Mouse (Mus musculus): ENCODE results near the gene Cdt1. TPM values are rescaled to one million over a fixed set of nuclear protein-coding genes. Genes with fewer than 3 reads are reported as not detected.

The Cdt1 gene
- total RNA-seq, 1 experiment from 2014 or later = 29.8 TPM

DNA sequence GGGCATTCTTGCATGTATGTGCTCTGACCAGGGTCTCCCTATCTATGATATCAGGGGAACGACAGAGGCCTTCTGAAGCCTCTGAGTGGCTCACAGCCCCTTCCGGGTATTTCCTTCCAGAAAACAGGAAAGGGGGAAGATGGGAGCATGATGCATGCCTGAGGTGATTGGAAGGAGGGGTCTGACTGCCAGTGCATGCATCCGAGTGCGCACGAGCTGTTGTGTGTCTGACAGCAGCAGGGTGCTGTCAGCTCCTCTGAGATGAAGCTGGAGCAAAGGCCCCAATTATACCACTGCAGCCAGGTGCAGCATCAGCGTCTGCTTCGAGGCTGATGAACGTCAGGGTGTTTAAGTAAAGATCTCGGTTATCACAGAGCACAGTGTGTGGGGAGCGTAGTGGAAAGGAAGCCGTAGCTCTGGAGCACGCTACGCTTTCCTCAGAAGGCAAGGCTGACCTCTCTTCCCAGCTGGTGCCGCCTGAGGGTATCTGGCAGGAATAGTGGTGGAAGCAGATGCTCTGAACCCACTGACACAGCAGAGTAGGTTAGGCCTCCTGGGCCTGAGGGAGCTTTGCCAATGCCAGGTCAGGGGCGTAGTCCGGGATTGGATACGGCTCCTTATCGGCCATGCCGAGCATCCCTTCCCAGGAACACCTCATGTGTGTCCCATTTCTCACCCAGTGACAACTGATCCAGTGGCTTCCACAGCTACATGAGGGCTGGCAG, 26.1 kb downstream of the Cdt1 start:
- no peak for ATAC-seq (ENCODE audit: extremely low read depth, insufficient number of reproducible peaks, low FRiP score, poor library complexity, severe bottlenecking)

DNA sequence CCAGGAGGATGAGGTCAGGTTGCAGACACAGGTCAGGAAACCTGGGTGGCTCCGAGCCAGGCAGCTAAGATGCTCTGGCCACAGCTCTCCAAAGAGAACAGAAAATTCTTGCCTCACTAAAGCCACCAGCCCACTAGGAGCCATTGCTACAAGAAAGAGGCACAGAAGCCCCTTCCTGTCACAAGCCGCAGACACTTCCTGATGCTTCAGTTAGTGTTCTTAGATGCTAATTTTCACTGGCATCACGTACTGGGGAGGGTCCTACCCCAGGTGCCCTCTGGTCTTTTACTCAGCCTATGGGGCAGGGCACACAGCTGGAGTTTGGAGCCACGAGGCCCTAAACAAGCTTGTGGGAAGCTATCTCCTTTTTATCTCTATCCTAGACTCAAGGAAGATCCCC, 28.2 kb downstream of the Cdt1 start:
- no peak for ATAC-seq (ENCODE audit: extremely low read depth, insufficient number of reproducible peaks, low FRiP score, poor library complexity, severe bottlenecking)

DNA sequence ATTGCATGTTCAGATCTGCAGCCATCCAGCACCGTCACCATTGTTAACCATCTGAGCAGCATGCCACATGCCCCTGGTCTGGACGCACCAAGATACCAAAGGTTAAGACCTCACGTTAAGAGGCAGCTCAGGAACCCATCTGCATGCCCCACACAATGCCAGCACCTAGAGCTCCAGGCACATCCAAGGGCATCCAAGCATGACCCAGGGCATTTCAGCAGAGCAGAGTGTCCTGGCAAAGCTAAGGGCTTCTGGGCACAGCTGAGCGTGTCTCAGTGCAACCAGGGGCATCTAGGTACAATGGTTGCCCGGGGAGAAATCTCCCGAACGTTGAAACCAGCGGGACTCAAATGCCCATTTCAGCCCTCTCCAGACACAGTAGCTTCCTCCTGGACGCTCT, 32.9 kb downstream of the Cdt1 start:
- no peak for ATAC-seq (ENCODE audit: extremely low read depth, insufficient number of reproducible peaks, low FRiP score, poor library complexity, severe bottlenecking)

DNA sequence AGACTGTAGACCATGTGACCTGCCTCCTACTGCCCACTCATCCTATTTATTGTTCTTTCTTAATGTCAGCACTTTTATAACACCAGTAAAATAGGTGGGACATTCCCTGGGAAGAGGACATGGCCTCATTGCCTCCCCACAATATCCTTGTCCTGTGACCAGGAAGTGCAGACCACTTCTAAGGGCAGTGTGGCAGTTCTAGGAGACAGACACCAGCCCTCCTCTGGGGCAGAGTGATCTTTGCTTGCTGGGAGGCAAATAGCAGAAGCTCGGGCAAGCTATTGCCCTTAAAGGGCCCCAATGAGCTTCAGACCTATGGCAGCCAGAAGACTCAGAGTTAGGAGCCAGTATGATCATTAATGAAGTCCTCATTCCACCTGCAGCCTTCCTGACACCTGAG, 36.8 kb downstream of the Cdt1 start:
- ATAC-seq (ENCODE audit: extremely low read depth, insufficient number of reproducible peaks, low FRiP score, poor library complexity, severe bottlenecking) = no peak

DNA sequence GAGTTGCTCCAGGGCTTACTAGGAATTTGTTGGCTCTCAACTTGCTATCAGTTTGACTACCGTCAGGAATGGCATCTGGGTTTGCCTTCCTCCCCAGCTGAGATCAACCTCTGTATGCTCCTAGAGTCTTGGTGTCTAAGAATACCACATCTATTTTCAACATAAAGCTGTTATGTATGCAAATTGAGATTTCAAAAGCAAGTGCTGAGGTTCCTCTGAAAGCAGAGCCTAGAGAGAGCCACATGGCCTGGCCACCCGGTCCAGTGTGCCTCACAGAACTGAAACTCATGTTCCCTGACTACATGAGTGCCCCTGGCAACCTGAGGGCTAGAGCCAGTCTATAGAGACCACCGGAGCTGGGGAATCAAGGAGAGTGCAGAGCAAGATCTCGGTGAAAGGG, 37.6 kb downstream of the Cdt1 start:
- ATAC-seq (ENCODE audit: extremely low read depth, insufficient number of reproducible peaks, low FRiP score, poor library complexity, severe bottlenecking) = no peak

DNA sequence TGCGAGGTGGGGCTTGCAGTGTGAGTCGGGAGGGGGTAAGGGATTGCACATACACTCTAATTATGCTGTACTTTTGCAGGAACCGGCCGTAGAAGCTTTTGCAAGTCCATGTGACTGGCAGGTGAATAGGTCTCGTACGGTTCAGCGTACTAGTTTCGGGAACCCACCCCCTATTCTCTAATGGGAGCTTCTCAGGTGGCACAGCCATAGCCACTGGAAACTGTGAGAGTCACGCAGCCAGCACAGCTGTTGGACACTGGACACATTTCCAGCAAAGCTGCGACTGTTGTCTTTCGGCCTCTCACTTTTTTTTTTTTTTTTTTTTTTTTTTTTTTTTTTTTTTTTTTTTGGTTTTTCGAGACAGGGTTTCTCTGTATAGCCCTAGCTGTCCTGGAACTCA, 39.0 kb downstream of the Cdt1 start:
- ATAC-seq (ENCODE audit: extremely low read depth, insufficient number of reproducible peaks, low FRiP score, poor library complexity, severe bottlenecking) = no peak

DNA sequence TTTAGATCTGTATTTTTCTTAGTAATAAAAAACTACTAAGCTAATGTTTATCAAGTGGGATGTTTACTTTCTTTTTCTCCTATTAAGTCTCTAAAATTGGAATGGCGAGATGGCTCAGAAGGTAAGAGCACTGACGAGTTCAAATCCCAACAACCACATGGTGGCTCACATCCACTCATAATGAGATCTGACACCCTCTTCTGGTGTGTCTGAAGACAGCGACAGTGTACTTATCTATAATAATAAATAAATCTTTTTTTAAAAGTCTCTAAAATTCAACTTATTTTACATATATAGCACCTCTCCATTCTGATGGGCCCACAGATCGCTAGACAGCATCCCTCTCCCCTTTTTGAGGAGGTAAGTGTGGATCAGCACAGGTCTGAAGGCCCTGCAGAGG, 42.4 kb downstream of the Cdt1 start:
- ATAC-seq (ENCODE audit: extremely low read depth, insufficient number of reproducible peaks, low FRiP score, poor library complexity, severe bottlenecking) = no peak

DNA sequence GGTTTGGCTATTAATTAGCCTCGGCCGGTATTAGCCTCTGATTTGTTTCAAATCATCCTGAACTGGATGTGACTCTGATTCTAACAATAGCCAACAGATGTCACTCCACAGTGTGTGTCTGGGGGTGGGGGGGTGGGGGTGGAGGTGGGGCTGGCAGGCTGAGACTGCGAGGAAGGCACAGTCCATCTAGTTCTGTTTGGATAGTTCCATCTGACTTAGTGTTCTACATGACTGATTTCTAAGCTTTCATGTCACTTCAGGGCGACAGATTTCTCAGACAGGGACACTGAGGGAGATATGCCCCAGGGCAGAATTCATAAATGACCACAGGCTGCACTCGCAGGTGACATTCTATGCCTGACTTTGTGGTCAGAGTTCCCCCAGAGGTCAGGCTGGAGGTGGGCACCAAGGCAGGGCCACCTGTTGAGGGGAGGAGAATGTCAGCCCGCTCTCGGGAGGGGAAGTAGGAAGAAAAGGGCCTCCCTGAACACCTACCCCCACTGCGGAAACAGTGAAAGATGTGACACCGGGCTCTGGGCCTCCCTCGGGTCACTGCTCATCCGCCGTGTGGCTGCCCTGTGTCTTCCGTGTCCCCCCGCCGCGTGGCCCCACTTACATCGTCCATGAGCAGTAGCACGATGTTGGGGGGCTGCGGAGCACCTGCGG, 42.9 kb downstream of the Cdt1 start:
- peak; percentile 4; the same call in 1 of the 2 replicates for ATAC-seq (ENCODE audit: extremely low read depth, insufficient number of reproducible peaks, low FRiP score, poor library complexity, severe bottlenecking)

DNA sequence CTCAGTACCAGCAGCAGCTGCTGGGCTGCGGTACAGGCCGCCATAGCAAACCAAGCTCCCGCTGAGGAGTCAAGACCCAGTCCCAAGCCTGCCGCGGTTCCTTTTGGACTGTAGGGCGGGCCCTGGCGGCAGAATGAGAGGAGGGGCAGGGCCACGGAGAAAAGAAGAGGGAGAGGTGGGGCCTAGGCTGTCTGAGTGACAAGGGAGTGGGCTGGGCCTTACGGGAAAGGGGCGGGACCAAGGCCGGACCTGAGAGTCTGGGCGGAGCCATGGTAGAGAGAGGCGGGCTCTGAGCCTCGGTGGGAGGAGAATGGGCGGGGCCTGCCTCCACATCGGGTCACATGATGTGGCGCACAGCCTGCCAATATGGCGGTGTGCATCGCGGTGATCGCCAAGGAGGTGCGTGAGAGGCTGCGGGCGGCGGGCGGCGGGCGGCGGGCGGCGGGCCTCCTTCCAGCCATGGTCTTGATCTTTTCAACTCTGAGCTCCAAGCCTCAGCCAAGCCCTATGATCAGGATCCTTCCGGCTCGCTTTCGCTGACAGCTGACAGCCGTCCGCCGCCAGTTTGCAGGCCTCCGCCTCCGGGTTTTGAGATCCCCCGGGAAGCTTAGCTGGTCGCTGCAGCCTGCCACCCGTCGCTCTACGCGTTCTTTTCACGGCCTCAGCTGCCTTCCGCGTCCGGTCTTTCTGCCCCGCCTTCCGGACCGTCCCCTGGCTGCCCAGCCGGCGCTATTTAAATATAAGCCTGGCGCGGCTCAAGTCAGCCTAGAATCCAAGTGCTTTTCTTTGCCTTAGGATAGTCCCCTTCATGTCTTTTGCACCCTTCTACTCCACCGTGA, 43.7 kb downstream of the Cdt1 start, which contains the start of the genes Galns and Trappc2l:
TSS of gene Galns (minus strand) at position 169 of the 839 bp plus-strand sequence.
TSS of gene Trappc2l (plus strand) at position 346 of the 839 bp plus-strand sequence.
- peak; percentile 98 for ATAC-seq (ENCODE audit: extremely low read depth, insufficient number of reproducible peaks, low FRiP score, poor library complexity, severe bottlenecking)

DNA sequence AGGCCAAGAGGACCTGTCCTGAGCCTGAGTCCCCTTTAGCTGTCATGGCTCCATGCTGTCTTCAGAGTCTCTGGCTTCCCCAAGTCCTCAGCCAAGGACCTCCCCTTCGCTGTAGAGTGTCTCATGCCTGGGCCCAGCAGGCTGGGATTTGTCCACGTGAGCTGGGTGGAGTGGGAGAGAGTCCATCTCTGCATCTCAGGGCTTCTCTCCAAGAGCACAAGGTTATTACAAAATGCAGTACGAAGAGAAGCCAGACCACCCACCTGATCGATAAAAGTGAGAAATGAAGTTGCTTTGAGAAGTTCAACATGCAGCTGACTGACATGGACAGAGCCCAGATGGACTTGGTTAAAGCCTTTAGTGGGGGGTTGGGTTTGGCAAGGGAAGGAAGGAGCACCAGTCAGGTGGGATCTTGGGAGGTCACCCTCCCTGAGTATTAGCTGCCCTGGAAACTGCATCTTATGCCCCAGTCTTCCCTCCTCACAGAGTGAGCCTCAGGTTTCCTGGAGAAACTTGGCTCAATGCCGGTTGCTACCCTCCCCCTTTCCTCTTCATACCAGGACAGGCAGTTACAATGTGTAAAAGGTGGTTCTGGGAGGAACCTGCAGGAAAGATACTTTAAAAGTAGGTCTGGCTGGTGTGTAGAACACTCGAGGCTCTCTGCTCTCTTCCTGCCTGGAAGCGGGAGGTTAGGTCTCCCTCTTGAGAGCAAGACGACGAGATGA, 48.5 kb downstream of the Cdt1 start:
- no peak for ATAC-seq (ENCODE audit: extremely low read depth, insufficient number of reproducible peaks, low FRiP score, poor library complexity, severe bottlenecking)

DNA sequence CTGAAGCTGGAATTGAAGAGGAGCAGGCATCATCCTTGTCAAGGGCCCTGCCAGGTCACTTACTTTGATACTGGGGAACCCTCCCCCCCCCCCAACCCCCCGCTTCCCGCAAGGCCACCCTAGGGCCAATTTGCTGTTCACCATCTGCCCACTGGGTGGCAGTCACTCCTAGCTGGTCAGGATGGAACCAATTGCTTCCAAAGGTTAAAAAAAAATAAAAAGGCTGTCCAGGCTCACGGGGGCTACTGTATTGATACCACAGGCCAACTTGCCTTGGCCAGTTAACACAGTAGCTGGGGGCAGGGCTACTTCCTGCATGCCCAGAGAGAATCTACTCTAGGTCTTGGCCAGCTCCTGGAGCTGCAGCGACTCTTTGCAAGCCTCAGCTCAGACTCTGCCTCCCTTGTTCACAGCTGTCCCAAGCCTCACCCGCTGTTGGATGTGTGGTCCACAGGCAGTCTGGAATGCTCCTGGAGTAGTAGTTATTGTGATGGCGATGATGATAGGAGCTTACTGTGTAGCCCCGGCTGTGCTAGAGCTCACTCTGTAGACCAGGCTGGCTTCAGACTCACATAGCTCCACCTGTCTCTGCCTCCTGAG, 50.2 kb downstream of the Cdt1 start:
- peak; percentile 50 for ATAC-seq (ENCODE audit: extremely low read depth, insufficient number of reproducible peaks, low FRiP score, poor library complexity, severe bottlenecking)

DNA sequence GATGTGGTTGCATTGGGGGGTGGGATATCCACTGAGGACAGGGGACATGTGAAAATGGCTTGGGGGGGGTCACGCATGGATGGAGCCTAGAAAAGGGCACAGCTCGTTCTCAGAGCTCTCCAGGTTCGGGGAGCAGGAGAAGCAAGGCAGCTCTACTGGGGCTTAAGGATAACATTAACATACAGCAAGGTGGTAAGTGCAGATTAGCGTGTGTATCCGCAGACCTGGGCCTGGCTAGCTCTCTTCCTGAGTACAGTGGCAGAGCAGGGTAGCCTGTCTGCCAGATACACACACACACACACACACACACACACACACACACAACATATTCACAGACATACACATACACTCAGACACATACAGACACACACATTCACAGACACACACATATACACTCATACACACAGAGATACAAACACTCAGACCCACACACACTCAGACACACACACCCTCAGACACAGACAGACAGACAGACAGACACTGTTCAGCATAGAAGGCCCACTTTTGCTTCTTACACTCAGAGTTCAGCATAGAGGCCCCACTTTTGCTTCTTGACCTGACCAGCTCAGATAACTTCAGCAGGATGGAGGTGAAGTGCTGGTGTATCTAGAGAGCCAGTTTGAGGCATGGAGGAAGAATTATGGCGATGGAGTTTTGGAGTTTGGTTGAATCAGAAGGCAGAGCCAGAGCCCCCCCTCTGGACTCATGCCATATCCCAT, 51.0 kb downstream of the Cdt1 start:
- ATAC-seq (ENCODE audit: extremely low read depth, insufficient number of reproducible peaks, low FRiP score, poor library complexity, severe bottlenecking) = no peak

DNA sequence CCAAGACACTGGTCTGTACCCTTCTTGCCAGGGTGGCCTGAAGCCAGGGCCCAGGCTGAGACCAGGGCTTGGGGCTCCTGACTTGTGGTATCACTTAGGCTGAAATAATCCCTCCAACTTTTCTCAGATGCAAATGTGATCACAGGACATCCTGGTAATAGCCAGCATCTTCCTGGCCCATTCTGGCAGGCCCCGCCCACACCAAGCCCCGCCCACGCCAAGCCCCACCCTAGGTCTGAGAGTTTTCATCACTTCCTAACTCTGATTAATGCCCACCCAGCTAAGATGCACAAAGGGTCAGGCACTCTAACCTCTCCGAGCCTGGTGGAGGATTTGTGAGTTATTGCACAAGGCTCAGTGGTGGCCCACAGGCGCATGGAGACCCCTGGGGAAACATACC, 52.6 kb downstream of the Cdt1 start:
- no peak for ATAC-seq (ENCODE audit: extremely low read depth, insufficient number of reproducible peaks, low FRiP score, poor library complexity, severe bottlenecking)

DNA sequence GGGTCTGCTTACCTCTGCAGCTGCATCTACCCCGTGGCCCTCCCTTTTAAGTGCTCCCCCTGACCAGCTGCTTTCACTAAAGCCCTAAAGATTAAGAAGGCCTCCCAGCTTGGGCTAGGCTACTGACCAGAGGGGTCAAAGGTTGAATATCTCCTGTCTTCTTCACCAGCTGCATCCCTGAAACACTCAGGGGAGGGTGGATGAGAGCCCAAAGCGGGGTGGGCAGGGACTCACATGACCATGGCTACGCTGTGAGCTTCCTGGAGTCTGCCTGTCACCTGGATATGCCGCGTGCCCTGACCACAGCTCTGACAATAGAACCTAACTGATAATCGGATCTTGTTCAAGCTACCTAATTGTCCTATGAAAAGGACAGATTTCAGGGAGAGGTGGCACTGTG, 54.9 kb downstream of the Cdt1 start, which contains the start of gene Pabpn1l:
TSS of gene Pabpn1l (minus strand) at position 13 of the 400 bp plus-strand sequence.
- ATAC-seq (ENCODE audit: extremely low read depth, insufficient number of reproducible peaks, low FRiP score, poor library complexity, severe bottlenecking) = no peak

Data from neutrophil, adult 5-6 weeks (primary cell).